ENCODE assay signal across 28 mouse cellular contexts in the genomic region with DNA sequence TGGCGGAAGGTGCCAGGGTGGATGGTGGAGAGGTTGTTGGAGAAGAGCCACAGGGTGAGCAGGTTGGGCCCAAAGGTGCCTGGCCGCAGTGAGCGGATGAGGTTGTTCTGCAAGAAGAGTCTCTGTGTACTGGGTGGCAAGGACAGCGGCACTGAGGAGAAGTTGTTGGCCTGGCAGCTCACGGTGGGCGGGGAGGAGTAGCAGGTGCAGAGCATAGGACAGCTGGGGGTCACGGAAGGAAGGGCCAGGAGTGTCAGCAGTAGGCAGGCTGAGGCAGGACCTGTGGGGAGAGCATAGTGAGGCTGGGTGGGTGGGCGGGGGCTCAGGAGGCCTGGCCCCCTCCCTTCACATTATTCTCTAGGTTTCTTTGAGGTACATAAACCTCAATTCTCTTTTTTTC. TPM values are rescaled to one million over a fixed set of nuclear protein-coding genes. Genes with fewer than 3 reads are reported as not detected.
DNase-seq lines count a peak whose midpoint lies in the region; ATAC-seq and TF ChIP-seq lines count a peak whose summit lies in the region.
"Had no signal": no experiment of that assay in that cellular context is flagged by ENCODE, and none has a peak within 500 bp of the region (broad histone marks: within the 10 kb centered on the region; RNA-seq: fewer than 3 reads in every experiment).

No protein-coding gene starts in this region.

- H3K4me3 ChIP-seq in neural tube, embryonic 14.5 days (ENCODE audit: low read depth, low read length) = no peak overlapping the region
- H3K4me3 ChIP-seq in E14TG2a.4 (replicated peaks; ENCODE audit: low read length) = 0 out of 2 replicates have a peak overlapping the region, but pooled peaks have one; percentile 10
- H3K4me3 ChIP-seq: embryonic facial prominence, embryonic 12.5 days; embryonic facial prominence, embryonic 15.5 days; erythroblast, embryonic 14.5 days; forebrain, embryonic 12.5 days; forebrain, embryonic 15.5 days; heart, embryonic 12.5 days; heart, embryonic 15.5 days; hindbrain, embryonic 10.5 days; hindbrain, embryonic 13.5 days had no signal

- H3K4me1 ChIP-seq in neural tube, embryonic 14.5 days (ENCODE audit: control insufficient read depth, insufficient read depth, low read length) = 0 out of 2 replicates have a peak, but pooled peaks cover 2% of the 10 kb centered on the region
- H3K4me1 ChIP-seq in E14TG2a.4 (replicated peaks; ENCODE audit: low read depth, low read length) = peaks cover 28% of the 10 kb centered on the region

- H3K9ac ChIP-seq in neural tube, embryonic 14.5 days (replicated peaks; ENCODE audit: low read depth, low read length) = 0 out of 2 replicates have a peak overlapping the region, but pooled peaks have one; percentile 3
- H3K9ac ChIP-seq: embryonic facial prominence, embryonic 12.5 days; embryonic facial prominence, embryonic 15.5 days; forebrain, embryonic 12.5 days; forebrain, embryonic 15.5 days; heart, embryonic 12.5 days; heart, embryonic 15.5 days; hindbrain, embryonic 13.5 days had no signal

- no peak overlapping the region for H3K27ac ChIP-seq in neural tube, embryonic 14.5 days (ENCODE audit: low read depth, low read length)
- H3K27ac ChIP-seq: embryonic facial prominence, embryonic 12.5 days; embryonic facial prominence, embryonic 15.5 days; forebrain, embryonic 12.5 days; forebrain, embryonic 15.5 days; heart, embryonic 15.5 days; hindbrain, embryonic 10.5 days; hindbrain, embryonic 13.5 days had no signal

- H3K27me3 ChIP-seq in neural tube, embryonic 14.5 days (ENCODE audit: control insufficient read depth, insufficient read depth, low read length) = peaks cover 24% of the 10 kb centered on the region
- peaks cover 90% of the 10 kb centered on the region for H3K27me3 ChIP-seq in E14TG2a.4 (ENCODE audit: insufficient read depth, low read length)
- H3K27me3 ChIP-seq: Patski had no signal

- no peak for DNase-seq in neural tube, embryonic 10.5 days (ENCODE audit: extremely low spot score, low spot score)
- DNase-seq in A20 (ENCODE audit: low read depth, low spot score) = peak; percentile 51
- no peak for DNase-seq in left cerebral cortex, postnatal 36 days (ENCODE audit: low spot score in 2 of 2)
- DNase-seq: adrenal gland, postnatal 10 days; adrenal gland, postnatal 36 days; cerebellum, adult 18-20 months; cerebellum, adult 9-10 months; gastrocnemius, postnatal 25 days; heart, adult 18-20 months; heart, postnatal 10 days; heart, postnatal 36 days had no signal

- no peaks in the 10 kb centered on the region for H3K36me3 ChIP-seq in neural tube, embryonic 14.5 days (ENCODE audit: control insufficient read depth, insufficient read depth, low read length)
- H3K36me3 ChIP-seq in E14TG2a.4 (ENCODE audit: insufficient read depth, low read length) = no peaks in the 10 kb centered on the region
- H3K36me3 ChIP-seq: embryonic facial prominence, embryonic 12.5 days; embryonic facial prominence, embryonic 15.5 days; forebrain, embryonic 12.5 days; G1E; heart, embryonic 12.5 days; heart, embryonic 15.5 days; hindbrain, embryonic 10.5 days; hindbrain, embryonic 13.5 days had no signal

- intact Hi-C loops in left cerebral cortex, postnatal 36 days (cut with DNase I) = no loop called here

- no peak for ATAC-seq in neural tube, embryonic 14.5 days (ENCODE audit: low read depth)
- no peak for ATAC-seq in erythroblast, adult 5-6 weeks (replicated peaks; ENCODE audit: low FRiP score, poor library complexity, severe bottlenecking)
- ATAC-seq: forebrain, embryonic 15.5 days; hindbrain, embryonic 16.5 days; Patski had no signal

- 78% methylated on average over 8 of the region's 8 CpGs for WGBS in neural tube, embryonic 14.5 days

- no peak for TF ChIP-seq CTCF in E14TG2a.4 (conservative IDR thresholded peaks at IDR 0.05; ENCODE audit: low read length)

- H3K4me2 ChIP-seq in neural tube, embryonic 14.5 days (ENCODE audit: low read depth, low read length) = no peak overlapping the region
- H3K4me2 ChIP-seq: embryonic facial prominence, embryonic 12.5 days; embryonic facial prominence, embryonic 15.5 days; forebrain, embryonic 12.5 days; forebrain, embryonic 15.5 days; heart, embryonic 12.5 days; heart, embryonic 15.5 days; hindbrain, embryonic 13.5 days had no signal

- no peaks in the 10 kb centered on the region for H3K9me3 ChIP-seq in neural tube, embryonic 14.5 days (ENCODE audit: control insufficient read depth, low read length)
- peaks cover 16% of the 10 kb centered on the region for H3K9me3 ChIP-seq in E14TG2a.4 (ENCODE audit: low read length)
- H3K9me3 ChIP-seq: embryonic facial prominence, embryonic 12.5 days; embryonic facial prominence, embryonic 15.5 days; forebrain, embryonic 12.5 days; forebrain, embryonic 15.5 days; G1E; heart, embryonic 12.5 days; heart, embryonic 15.5 days; hindbrain, embryonic 10.5 days; hindbrain, embryonic 13.5 days had no signal

RNA-seq across cellular contexts. Expression of a gene that starts 5.9 kb away (rescaled TPM):
- 1.8 and 4.9 TPM in 2 replicates for polyA plus RNA-seq in neural tube, embryonic 14.5 days (2014; fragmentation: Nextera tagmentation; extraction: Ambion mirVana)
- not detected in 2 replicates for total RNA-seq in erythroblast, adult 5-6 weeks (2015; ENCODE audit: low replicate concordance)
- total RNA-seq in erythroblast, adult 5-6 weeks (2017; ENCODE audit: low replicate concordance) = not detected in 2 replicates
- total RNA-seq in left cerebral cortex, postnatal 36 days (2021) = 10 to 100 TPM; 90.0 to 92.0 TPM
- total RNA-seq: common myeloid progenitor, adult 5-6 weeks; G1E had no signal
- polyA plus RNA-seq: erythroblast, embryonic 14.5 days; G1E had no signal

RNA-seq across cellular contexts. Expression of a gene that starts 41.9 kb away (rescaled TPM):
- polyA plus RNA-seq in neural tube, embryonic 14.5 days (2014; fragmentation: Nextera tagmentation; extraction: Ambion mirVana) = 0.63 and 1.8 TPM in 2 replicates
- total RNA-seq in erythroblast, adult 5-6 weeks (2015; ENCODE audit: low replicate concordance) = 756 and 864 TPM in 2 replicates
- total RNA-seq in erythroblast, adult 5-6 weeks (2017; ENCODE audit: low replicate concordance) = 516 and 701 TPM in 2 replicates
- total RNA-seq in left cerebral cortex, postnatal 36 days (2021) = under 1 TPM; 0.25 to 0.32 TPM
- polyA plus RNA-seq: G1E had no signal

RNA-seq across cellular contexts. Expression of a gene that starts 53.8 kb away (rescaled TPM):
- 63.8 and 89.4 TPM in 2 replicates for polyA plus RNA-seq in neural tube, embryonic 14.5 days (2014; fragmentation: Nextera tagmentation; extraction: Ambion mirVana)
- total RNA-seq in erythroblast, adult 5-6 weeks (2015; ENCODE audit: low replicate concordance) = 28.6 and 43.9 TPM in 2 replicates
- total RNA-seq in erythroblast, adult 5-6 weeks (2017; ENCODE audit: low replicate concordance) = 5.2 and 22.2 TPM in 2 replicates
- 10 to 100 TPM; 53.8 to 55.9 TPM for total RNA-seq in left cerebral cortex, postnatal 36 days (2021)

RNA-seq across cellular contexts. Expression of a gene that starts 55.8 kb away (rescaled TPM):
- polyA plus RNA-seq in neural tube, embryonic 14.5 days (2014; fragmentation: Nextera tagmentation; extraction: Ambion mirVana) = 2.5 and 7.1 TPM in 2 replicates
- 207 and 247 TPM in 2 replicates for total RNA-seq in erythroblast, adult 5-6 weeks (2015; ENCODE audit: low replicate concordance)
- 227 and 246 TPM in 2 replicates for total RNA-seq in erythroblast, adult 5-6 weeks (2017; ENCODE audit: low replicate concordance)
- total RNA-seq in left cerebral cortex, postnatal 36 days (2021) = under 1 TPM; 0.29 to 0.32 TPM
- polyA plus RNA-seq: Patski had no signal

RNA-seq across cellular contexts. Expression of a gene that starts 58.1 kb away (rescaled TPM):
- not detected in 2 replicates for polyA plus RNA-seq in neural tube, embryonic 14.5 days (2014; fragmentation: Nextera tagmentation; extraction: Ambion mirVana)
- total RNA-seq in erythroblast, adult 5-6 weeks (2015; ENCODE audit: low replicate concordance) = not detected in 2 replicates
- total RNA-seq in erythroblast, adult 5-6 weeks (2017; ENCODE audit: low replicate concordance) = 2.0 TPM in 1 of 2 replicates, not detected in the other
- not detected for total RNA-seq in left cerebral cortex, postnatal 36 days (2021)
- total RNA-seq: adrenal gland, postnatal 36 days; common myeloid progenitor, adult 5-6 weeks; G1E; heart, adult 18-20 months; heart, postnatal 36 days had no signal
- polyA plus RNA-seq: forebrain, embryonic 12.5 days; forebrain, embryonic 15.5 days; G1E; gonadal fat pad, adult 2 months; hindbrain, embryonic 13.5 days; hindbrain, embryonic 16.5 days; Patski had no signal

Comparison
In these comparisons a context has a peak if more than half of its experiments do, and no peak if none do; other contexts are left out.
1. RNA of a gene that starts 5.9 kb away (total RNA-seq): 90.0 to 92.0 TPM in left cerebral cortex, postnatal 36 days; not detected in erythroblast, adult 5-6 weeks; every median in the first group is over 10 times any median in the second.
2. RNA of a gene that starts 41.9 kb away (total RNA-seq): 516 to 864 TPM in erythroblast, adult 5-6 weeks; 0.25 to 0.32 TPM in left cerebral cortex, postnatal 36 days; every median in the first group is over 100 times any median in the second.